Mouse (Mus musculus) C2C12 (cell line): ENCODE data around the gene Fmo1. TPM values are rescaled to one million over a fixed set of nuclear protein-coding genes. Genes with fewer than 3 reads are reported as not detected.

ENCODE experiments used
- H3K27me3 ChIP-seq: one replicate; pipeline ENCODE4 v1.6.1; 2011; ENCODE audit not compliant: control insufficient read depth, insufficient read depth, insufficient read length
- H3K36me3 ChIP-seq: one replicate; pipeline ENCODE4 v1.6.1; 2011; ENCODE audit not compliant: control insufficient read depth, insufficient read depth
- H3K4me3 ChIP-seq: one replicate; pipeline ENCODE4 v1.5.1; 2011; ENCODE audit warnings: mild to moderate bottlenecking, control low read depth; ENCODE audit not compliant: poor library complexity, insufficient read depth, severe bottlenecking
- H3K79me2 ChIP-seq: one replicate; pipeline ENCODE4 v1.6.1; 2011; ENCODE audit not compliant: control insufficient read depth, insufficient read depth
- H3K79me3 ChIP-seq: one replicate; pipeline ENCODE4 v1.6.1; 2011; ENCODE audit warnings: low read depth, control low read depth
- H3ac ChIP-seq: one replicate; pipeline ENCODE3; 2011; ENCODE audit warnings: low read depth; ENCODE audit not compliant: control insufficient read depth, insufficient read length
- CEBPB ChIP-seq: IDR thresholded peaks from one replicate; pipeline ENCODE4 v1.6.1; 2011; ENCODE audit warnings: low read depth, mild to moderate bottlenecking, control low read depth, moderate library complexity
- CTCF ChIP-seq: IDR thresholded peaks from one replicate; pipeline ENCODE4 v1.5.1; 2011; ENCODE audit not compliant: control insufficient read depth, insufficient read depth, insufficient read length
- FOSL1 ChIP-seq: IDR thresholded peaks from one replicate; pipeline ENCODE4 v1.8.0; 2011; ENCODE audit warnings: mild to moderate bottlenecking, low read length; ENCODE audit not compliant: poor library complexity, insufficient read depth, severe bottlenecking
- MAX ChIP-seq: IDR thresholded peaks from one replicate; pipeline ENCODE4 v1.6.1; 2011; ENCODE audit warnings: mild to moderate bottlenecking, control low read depth
- MYOD1 ChIP-seq: IDR thresholded peaks from one replicate; pipeline ENCODE4 v1.6.1; 2011; ENCODE audit warnings: low read depth; ENCODE audit not compliant: control insufficient read depth, insufficient read length
- MYOG ChIP-seq: IDR thresholded peaks from one replicate; pipeline ENCODE4 v1.6.1; 2011; ENCODE audit not compliant: control insufficient read depth, insufficient read length; ENCODE audit errors: extremely low read depth
- USF1 ChIP-seq: IDR thresholded peaks from one replicate; pipeline ENCODE4 v1.6.1; 2011; ENCODE audit warnings: low read depth, mild to moderate bottlenecking, control low read depth, moderate library complexity
- polyA plus RNA-seq: library from polyadenylated mRNA; unstranded; fragments of >200 nt; fragmentation: generic; extraction: Trizol; gene quantifications from one replicate; pipeline ENCODE4 v1.2.1, GENCODE M21; 2012; ENCODE audit warnings: missing spikeins

Gene Fmo1
- polyA plus RNA-seq, 1 experiment: 0.27 TPM

- H3K36me3 ChIP-seq: no peaks in the 10 kb centered on the region
- no peak overlapping the region for H3K4me3 ChIP-seq
- H3ac ChIP-seq: no peak overlapping the region
- TF ChIP-seq USF1 (no peak), CTCF (peak; percentile 10)
- H3K79me2 ChIP-seq: no peaks in the 10 kb centered on the region
- peaks cover 3% of the 10 kb centered on the region for H3K27me3 ChIP-seq
- H3K79me3 ChIP-seq: no peaks in the 10 kb centered on the region
Observed at GRCm38 (mm10) chr1:162895900-162896299, 29.5 kb upstream of the Fmo1 start.

- H3K79me3 ChIP-seq: no peaks in the 10 kb centered on the region
- no peak overlapping the region for H3ac ChIP-seq
- TF ChIP-seq MYOG (no peak), FOSL1 (no peak), CEBPB (no peak), USF1 (no peak)
- no peak overlapping the region for H3K4me3 ChIP-seq
- no peaks in the 10 kb centered on the region for H3K79me2 ChIP-seq
- H3K27me3 ChIP-seq: no peaks in the 10 kb centered on the region
- H3K36me3 ChIP-seq: no peaks in the 10 kb centered on the region
Observed at GRCm38 (mm10) chr1:162893014-162893413, 26.6 kb upstream of the Fmo1 start.

- H3K79me2 ChIP-seq: no peaks in the 10 kb centered on the region
- no peaks in the 10 kb centered on the region for H3K79me3 ChIP-seq
- no peaks in the 10 kb centered on the region for H3K36me3 ChIP-seq
- no peak overlapping the region for H3ac ChIP-seq
- TF ChIP-seq USF1 (no peak), FOSL1 (no peak), CEBPB (peak; percentile 45)
- H3K27me3 ChIP-seq: no peaks in the 10 kb centered on the region
- H3K4me3 ChIP-seq: no peak overlapping the region
Observed at GRCm38 (mm10) chr1:162891980-162892451, 25.6 kb upstream of the Fmo1 start.

- Histone ChIP-seq H3K4me3 (no peak overlapping the region), H3ac (no peak overlapping the region), H3K79me3 (no peaks in the 10 kb centered on the region), H3K36me3 (no peaks in the 10 kb centered on the region), H3K27me3 (no peaks in the 10 kb centered on the region), H3K79me2 (no peaks in the 10 kb centered on the region)
- no peak for TF ChIP-seq MYOG
- no peak for TF ChIP-seq USF1
- TF ChIP-seq FOSL1: no peak
- TF ChIP-seq MAX: no peak
- no peak for TF ChIP-seq MYOD1
- no peak for TF ChIP-seq CTCF
- TF ChIP-seq CEBPB: no peak
Observed at GRCm38 (mm10) chr1:162888646-162889045, 22.2 kb upstream of the Fmo1 start.

GRCm38 (mm10) chr1:162887644-162888043, 21.2 kb upstream of the Fmo1 start:
- H3K79me3 ChIP-seq: no peaks in the 10 kb centered on the region
- H3ac ChIP-seq: no peak overlapping the region
- H3K36me3 ChIP-seq: no peaks in the 10 kb centered on the region
- no peaks in the 10 kb centered on the region for H3K79me2 ChIP-seq
- no peaks in the 10 kb centered on the region for H3K27me3 ChIP-seq
- TF ChIP-seq MAX (no peak), CTCF (no peak), USF1 (no peak), CEBPB (no peak), MYOG (no peak), FOSL1 (no peak), MYOD1 (no peak)
- no peak overlapping the region for H3K4me3 ChIP-seq

GRCm38 (mm10) chr1:162886138-162886816, 19.9 kb upstream of the Fmo1 start:
- no peaks in the 10 kb centered on the region for H3K79me2 ChIP-seq
- H3K79me3 ChIP-seq: no peaks in the 10 kb centered on the region
- TF ChIP-seq USF1 (no peak), MYOD1 (no peak), MAX (no peak), MYOG (no peak), CTCF (no peak), FOSL1 (no peak), CEBPB (no peak)
- no peak overlapping the region for H3K4me3 ChIP-seq
- H3K36me3 ChIP-seq: no peaks in the 10 kb centered on the region
- H3K27me3 ChIP-seq: no peaks in the 10 kb centered on the region
- no peak overlapping the region for H3ac ChIP-seq
